Mouse (Mus musculus) R1 (cell line): Measurements from ENCODE around the gene Ntn1.

Source experiments
- DNase-seq: peaks from one replicate; pipeline ENCODE4 v3.0.0-alpha.2; 2018; ENCODE audit warnings: low read depth, low spot score

Ntn1 gene

GRCm38 (mm10) chr11:68400727-68401219, at the start of gene Ntn1:
Ntn1 (minus strand) TSS chr11:68400823.
- DNase-seq, result peak; percentile 79

DNA sequence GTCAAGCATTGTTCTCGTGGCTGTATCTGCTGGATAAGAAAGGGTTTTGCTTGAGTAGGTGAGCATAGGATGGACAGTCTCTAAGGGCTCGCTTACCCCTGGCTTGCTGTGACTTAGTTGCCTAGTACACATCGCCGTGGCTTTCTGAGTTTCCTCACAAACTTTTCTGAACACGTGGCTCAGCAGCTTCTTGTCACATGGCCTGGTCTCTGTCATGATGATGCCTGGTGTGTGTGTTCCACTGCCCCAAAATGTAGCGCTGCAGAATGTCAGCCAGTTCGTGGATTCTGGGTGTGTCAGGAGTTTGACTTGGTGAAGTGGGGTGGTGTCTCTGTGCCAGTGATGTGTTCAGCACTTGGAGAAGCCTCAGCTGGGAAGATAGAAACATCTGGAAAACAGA, 47.7 kb upstream of the Ntn1 start:
- no peak for DNase-seq

DNA sequence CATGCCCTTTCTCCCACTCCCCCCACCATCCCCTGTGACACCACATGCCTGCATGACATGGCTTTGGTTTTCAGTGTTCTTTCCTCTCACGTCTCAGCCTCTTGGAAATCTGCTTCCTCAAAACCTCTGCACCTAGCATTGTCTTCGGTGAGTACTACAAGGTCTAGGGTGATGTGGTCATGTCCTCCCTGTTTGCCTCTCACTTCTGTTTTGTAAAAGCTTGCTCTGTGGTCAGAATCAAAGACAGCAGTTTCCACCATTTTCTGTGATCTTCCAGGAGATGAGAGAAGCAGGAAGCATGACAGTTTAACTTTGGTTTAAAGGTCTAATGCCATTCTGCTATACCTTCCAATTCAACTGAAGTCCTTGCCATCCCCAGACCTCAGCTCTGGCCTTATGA, 46.6 kb upstream of the Ntn1 start:
- no peak for DNase-seq

DNA sequence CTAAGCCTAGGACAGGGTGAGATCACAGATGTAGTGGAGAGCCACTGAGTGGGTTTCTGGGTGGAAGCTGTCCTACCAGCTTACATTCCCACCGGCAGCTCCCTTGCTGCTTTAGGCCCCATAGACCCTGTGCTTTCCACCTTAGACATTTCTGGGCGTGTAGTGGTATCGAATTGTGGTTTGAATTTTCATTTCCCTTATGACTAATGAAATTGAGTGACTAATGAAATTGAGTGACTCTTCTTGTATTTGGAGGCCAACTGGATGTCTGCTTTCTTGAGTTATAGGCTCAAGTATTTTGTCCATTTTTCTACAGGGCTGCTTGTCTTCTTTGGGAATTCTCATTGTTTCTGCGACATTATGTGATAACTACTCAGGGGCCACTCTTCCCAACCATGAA, 45.9 kb upstream of the Ntn1 start:
- DNase-seq, result no peak

DNA sequence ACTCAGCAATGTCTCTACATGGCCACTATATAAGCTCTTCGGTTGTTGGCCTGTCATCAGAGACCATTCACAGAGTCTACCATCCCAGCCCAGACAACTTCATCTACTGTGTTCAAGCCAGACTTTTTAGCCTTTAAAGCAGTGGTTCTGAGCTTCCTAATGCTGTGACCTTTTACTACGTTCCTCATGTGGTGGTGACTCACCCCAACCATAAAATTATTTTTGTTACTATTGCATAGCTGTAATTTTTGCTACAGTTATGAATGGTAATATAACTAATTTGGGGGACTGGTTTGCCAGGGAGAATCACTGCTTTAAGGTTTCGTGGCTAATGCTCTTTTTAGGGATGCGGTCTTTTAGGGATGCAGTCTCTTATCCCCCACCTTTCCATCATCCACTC, 45.3 kb upstream of the Ntn1 start:
- DNase-seq, result no peak

DNA sequence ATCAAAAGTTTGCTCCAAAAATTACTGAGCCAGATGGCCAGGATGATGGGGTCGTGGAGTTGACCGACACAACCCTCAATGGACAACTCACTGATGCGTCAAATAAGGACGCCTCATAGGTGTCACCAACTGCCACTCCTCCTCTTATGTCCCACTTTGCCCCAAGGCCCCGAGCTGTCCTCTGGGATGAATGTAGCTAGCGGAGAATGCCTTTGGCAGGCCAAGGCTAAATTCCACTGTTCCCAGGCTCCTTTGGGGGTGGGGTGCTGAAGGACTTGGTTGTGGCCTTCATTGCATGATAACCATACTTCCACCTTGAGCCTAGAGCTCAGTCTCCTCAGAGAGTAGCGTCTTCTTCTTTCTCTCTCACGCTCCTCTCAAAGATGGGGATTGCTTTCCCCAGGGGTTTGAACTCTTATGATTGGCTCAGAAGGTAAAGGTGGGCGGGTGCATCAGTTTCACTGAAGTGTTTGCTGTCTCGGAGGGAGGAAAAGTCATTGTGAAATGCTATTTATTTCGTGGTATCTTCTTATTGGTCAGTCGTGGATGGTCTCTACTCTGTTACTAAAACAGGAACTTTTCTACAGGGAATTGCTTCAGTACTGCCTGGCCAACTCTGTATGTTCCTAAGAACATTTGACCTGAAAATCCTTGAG, 42.5 kb upstream of the Ntn1 start:
- no peak for DNase-seq

DNA sequence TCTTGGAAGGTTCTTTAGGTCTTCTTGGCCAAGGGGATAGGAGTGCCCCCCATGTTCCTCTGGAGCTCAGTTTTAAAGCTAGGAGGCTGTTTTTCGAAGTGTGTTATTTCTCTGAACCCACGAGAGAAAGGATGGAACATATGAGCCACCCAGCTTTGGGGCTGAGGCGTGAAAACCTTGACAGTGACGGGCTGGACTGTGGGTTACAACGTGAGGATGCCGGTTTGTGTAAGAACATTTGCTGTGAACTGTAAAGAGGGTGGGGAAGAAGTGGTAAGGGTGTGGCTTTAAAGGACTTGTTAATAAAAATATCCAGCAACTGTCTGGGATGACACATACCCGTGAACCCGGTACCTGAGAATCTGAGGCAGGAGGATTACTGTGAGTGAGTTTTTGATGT, 41.7 kb upstream of the Ntn1 start:
- no peak for DNase-seq

DNA sequence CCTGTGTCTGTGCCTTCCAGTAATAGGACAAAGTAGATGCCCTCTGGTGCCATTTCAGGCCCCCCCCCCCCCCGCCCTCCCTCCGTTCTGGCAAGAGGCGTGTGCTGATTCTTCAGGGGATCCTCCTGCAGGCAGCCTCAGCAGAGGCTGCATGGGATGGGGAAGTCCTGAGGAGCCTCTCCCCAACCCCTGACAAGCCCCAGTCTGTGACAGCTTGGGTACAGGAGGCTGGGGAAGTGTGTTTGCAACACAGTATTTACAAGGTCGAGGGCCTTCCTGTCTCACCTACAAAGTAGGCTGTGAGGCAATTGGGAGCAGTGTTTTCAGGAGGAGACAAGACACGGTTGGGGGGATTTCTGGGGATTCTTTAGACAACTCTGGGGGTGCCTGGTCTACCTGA, 40.3 kb upstream of the Ntn1 start:
- no peak for DNase-seq

GRCm38 (mm10) chr11:68440100-68440499, 39.5 kb upstream of the Ntn1 start:
- DNase-seq, result no peak

DNA sequence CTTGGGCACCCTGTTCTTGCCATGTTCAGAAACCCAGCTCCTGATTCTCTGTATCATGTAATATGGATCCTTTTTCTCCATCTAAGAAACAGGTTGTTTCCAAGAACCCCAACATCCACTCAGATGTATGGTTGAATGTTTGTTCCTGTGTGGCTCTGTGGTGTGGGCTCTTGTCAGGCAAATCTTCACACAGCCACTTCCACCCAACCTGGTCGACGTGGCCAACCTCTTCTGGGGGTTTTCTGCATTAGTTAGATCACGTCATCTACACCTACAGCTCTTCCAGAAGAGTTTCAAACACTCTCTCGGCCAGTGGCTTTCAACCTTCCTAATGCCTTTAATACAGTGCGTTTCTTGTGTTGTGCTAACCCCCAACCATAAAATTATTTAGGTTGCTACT, 35.8 kb upstream of the Ntn1 start:
- no peak for DNase-seq

- no peak for DNase-seq
Observed at GRCm38 (mm10) chr11:68435601-68436000, 35.0 kb upstream of the Ntn1 start.

- DNase-seq, result no peak
Observed at GRCm38 (mm10) chr11:68434697-68435096, 34.1 kb upstream of the Ntn1 start.

- no peak for DNase-seq
Observed at GRCm38 (mm10) chr11:68433534-68433933, 32.9 kb upstream of the Ntn1 start.

DNA sequence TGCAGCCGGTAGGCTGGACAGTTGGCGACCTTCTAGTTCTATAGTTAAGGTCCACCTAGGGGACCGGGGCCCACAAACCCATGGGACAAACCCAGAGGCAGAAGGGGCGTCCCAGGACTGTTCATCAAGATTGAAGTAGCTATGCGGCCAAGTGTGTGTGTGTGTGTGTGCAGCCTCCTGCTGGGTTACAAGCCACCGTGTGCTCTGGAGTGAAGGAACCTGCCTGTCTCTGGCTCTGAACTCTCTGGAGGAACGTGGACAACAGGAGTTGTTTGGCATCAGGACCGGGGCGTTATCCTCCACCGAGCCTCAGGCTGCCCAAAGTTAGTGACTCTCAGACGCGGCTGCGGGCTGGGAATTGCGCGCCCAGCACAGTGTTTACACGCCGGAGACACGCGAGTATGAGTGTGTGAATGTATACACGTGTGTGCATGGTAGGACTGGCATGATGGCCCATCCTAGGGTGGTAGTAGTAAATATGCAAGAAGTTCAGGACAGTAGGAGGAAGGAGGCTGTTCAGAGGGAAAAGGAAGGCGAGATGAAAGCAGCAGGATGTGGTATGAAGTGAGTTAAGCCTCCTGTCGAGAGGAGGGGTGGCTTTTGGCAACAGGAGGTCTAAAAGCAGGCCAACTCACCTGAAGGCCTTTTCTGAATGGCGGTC, 31.9 kb upstream of the Ntn1 start:
- DNase-seq, result no peak

GRCm38 (mm10) chr11:68431699-68432360, 31.2 kb upstream of the Ntn1 start, which contains the start of gene Pik3r5:
Pik3r5 (plus strand) TSS chr11:68432121.
- DNase-seq, result peak; percentile 88

DNA sequence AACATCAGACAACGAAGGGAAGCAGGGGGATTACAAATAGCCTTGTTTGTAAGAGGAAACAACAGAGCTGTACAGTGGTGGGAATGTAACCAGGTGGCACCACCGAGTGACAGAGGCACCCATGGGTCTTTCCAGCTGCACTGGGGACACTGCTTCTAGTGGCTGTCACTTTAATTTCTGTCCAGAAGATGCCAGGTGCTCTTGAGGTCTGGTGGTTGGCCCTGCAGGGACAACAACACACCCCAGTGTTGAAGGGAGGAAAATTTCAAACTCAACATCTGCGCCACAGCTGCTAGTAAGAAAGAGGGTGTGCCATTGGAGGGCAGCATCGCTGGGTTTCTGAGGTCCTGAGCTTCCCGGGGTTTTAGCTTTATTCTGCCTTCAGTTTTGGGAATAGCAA, 30.0 kb upstream of the Ntn1 start:
- DNase-seq, result no peak

DNA sequence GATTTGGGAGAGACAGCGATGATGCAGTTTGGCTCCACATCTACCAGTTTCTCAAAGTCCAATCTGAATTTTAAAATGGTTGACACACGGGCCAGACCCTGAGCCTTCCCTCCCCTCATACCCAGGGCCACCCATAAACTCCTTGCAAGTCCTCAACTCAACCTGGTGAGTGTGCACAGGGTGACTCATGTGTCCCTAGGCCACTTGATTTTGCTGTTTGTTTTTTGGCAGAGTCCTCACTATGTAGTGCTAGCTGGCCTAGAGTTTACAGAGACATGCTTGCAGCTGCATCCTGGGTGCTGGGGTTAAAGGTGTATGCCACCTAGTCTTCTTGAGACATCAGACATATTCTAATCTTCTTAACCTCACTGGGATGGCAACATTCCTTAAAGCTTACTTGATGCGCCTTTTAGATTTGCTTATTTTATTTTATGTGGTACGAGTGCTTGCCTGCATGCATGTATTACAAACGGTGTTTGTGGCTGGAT, 26.5 kb upstream of the Ntn1 start:
- no peak for DNase-seq

- no peak for DNase-seq
Observed at GRCm38 (mm10) chr11:68425492-68426315, 25.1 kb upstream of the Ntn1 start.

- peak; percentile 74 for DNase-seq
Observed at GRCm38 (mm10) chr11:68417831-68418230, 17.2 kb upstream of the Ntn1 start.

- DNase-seq, result peak; percentile 45
Observed at GRCm38 (mm10) chr11:68417001-68417400, 16.4 kb upstream of the Ntn1 start.

DNA sequence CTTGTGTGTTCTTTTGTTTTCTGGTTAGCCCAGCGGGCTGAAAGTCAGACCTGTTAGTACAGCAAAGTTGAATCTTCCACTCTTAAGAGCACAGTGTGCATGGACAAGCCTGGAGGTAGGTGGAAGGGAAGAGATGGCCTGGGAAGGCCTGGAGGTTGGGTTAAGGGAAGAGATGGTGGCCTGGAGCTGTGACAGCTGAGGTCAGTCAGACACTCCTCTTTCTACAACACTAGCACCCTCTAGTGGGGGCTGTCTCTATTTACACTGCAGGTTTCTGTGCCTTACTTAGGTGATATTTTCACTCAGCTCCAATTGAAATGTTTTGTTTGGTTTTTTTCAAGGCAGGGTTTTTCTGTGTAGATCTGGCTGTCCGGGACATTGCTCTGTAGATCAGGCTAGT, 7.5 kb upstream of the Ntn1 start:
- peak; percentile 77 for DNase-seq
